Mouse (Mus musculus): ENCODE results near the gene Drc1. TPM values are rescaled to one million over a fixed set of nuclear protein-coding genes. Genes with fewer than 3 reads are reported as not detected.

Gene Drc1
- total RNA-seq, 2 experiments from 2014 or later, result 0.49 TPM; not detected in 1

Other genes with a start within 250 kb of the Drc1 start
- 10 to 100 TPM; 14.8 to 19.3 TPM for gene Tyms, start 207.8 kb upstream of the Drc1 start, total RNA-seq (2021)
- under 1 TPM; 0.12 to 0.18 TPM for gene Garem2, start 176.2 kb upstream of the Drc1 start, total RNA-seq (2021)
- gene 3110082J24Rik, start 175.3 kb upstream of the Drc1 start, total RNA-seq (2021), result not detected
- 100 to 1,000 TPM; 292 to 312 TPM for gene Hadha, start 126.2 kb upstream of the Drc1 start, total RNA-seq (2021)
- 100 to 1,000 TPM; 239 to 273 TPM for gene Hadhb, start 126.1 kb upstream of the Drc1 start, total RNA-seq (2021)
- gene Adgrf3, start 75.7 kb upstream of the Drc1 start, total RNA-seq (2021), result not detected
- 10 to 100 TPM; 11.9 to 15.3 TPM for gene Selenoi, start 48.8 kb upstream of the Drc1 start, total RNA-seq (2021)
- under 1 TPM; 0.35 to 0.36 TPM for gene Otof, start 180.5 kb downstream of the Drc1 start, total RNA-seq (2021)
- not detected for gene 1700001C02Rik, start 184.7 kb downstream of the Drc1 start, total RNA-seq (2021)

All from gastrocnemius, postnatal 10 days (tissue).